Mouse (Mus musculus): ENCODE data around the gene Col6a6. TPM values are rescaled to one million over a fixed set of nuclear protein-coding genes. Genes with fewer than 3 reads are reported as not detected.

The Col6a6 gene
- polyA plus RNA-seq, 1 experiment from 2014 or later: 1.2 TPM

- Histone ChIP-seq H3K36me3 (ENCODE audit: control insufficient read depth, insufficient read depth, low read length) (no peaks in the 10 kb centered on the region), H3K4me3 (ENCODE audit: low read depth, low read length) (no peak overlapping the region), H3K4me1 (replicated peaks; ENCODE audit: control insufficient read depth, insufficient read depth, low read length) (no peaks in the 10 kb centered on the region), H3K4me2 (ENCODE audit: low read length) (no peak overlapping the region), H3K27me3 (replicated peaks; ENCODE audit: control insufficient read depth, insufficient read depth, low read length) (no peaks in the 10 kb centered on the region), H3K9ac (ENCODE audit: low read length) (no peak overlapping the region), H3K9me3 (ENCODE audit: control insufficient read depth, low read length) (no peaks in the 10 kb centered on the region), H3K27ac (ENCODE audit: low read depth) (no peak overlapping the region)
- ATAC-seq (replicated peaks; ENCODE audit: low FRiP score, low TSS enrichment, low read depth) (no peak), DNase-seq (ENCODE audit: low spot score) (no peak)
- WGBS: 72% methylated on average over 2 of the region's 2 CpGs
These were observed 87.5 kb downstream of the Col6a6 start for GRCm38 (mm10) chr9:105740413-105740812.

GRCm38 (mm10) chr9:105739446-105739845 is 88.5 kb downstream of the Col6a6 start:
- H3K4me1 ChIP-seq (replicated peaks; ENCODE audit: control insufficient read depth, insufficient read depth, low read length): no peaks in the 10 kb centered on the region
- ATAC-seq (replicated peaks; ENCODE audit: low FRiP score, low TSS enrichment, low read depth) (no peak), DNase-seq (ENCODE audit: low spot score) (no peak)
- H3K4me2 ChIP-seq (ENCODE audit: low read length): no peak overlapping the region
- no peak overlapping the region for H3K9ac ChIP-seq (ENCODE audit: low read length)
- H3K4me3 ChIP-seq (ENCODE audit: low read depth, low read length): no peak overlapping the region
- 87% methylated on average over 9 of the region's 9 CpGs for WGBS
- H3K9me3 ChIP-seq (ENCODE audit: control insufficient read depth, low read length): no peaks in the 10 kb centered on the region
- H3K27me3 ChIP-seq (replicated peaks; ENCODE audit: control insufficient read depth, insufficient read depth, low read length): no peaks in the 10 kb centered on the region
- no peaks in the 10 kb centered on the region for H3K36me3 ChIP-seq (ENCODE audit: control insufficient read depth, insufficient read depth, low read length)
- H3K27ac ChIP-seq (ENCODE audit: low read depth): no peak overlapping the region

GRCm38 (mm10) chr9:105737448-105737847 is 90.5 kb downstream of the Col6a6 start:
- H3K27me3 ChIP-seq (replicated peaks; ENCODE audit: control insufficient read depth, insufficient read depth, low read length): no peaks in the 10 kb centered on the region
- no peaks in the 10 kb centered on the region for H3K4me1 ChIP-seq (replicated peaks; ENCODE audit: control insufficient read depth, insufficient read depth, low read length)
- no peak overlapping the region for H3K4me3 ChIP-seq (ENCODE audit: low read depth, low read length)
- no peak overlapping the region for H3K27ac ChIP-seq (ENCODE audit: low read depth)
- no peak overlapping the region for H3K4me2 ChIP-seq (ENCODE audit: low read length)
- 42% methylated on average over 8 of the region's 8 CpGs for WGBS
- H3K9ac ChIP-seq (ENCODE audit: low read length): no peak overlapping the region
- no peak for ATAC-seq (replicated peaks; ENCODE audit: low FRiP score, low TSS enrichment, low read depth)
- H3K36me3 ChIP-seq (ENCODE audit: control insufficient read depth, insufficient read depth, low read length): no peaks in the 10 kb centered on the region
- no peak for DNase-seq (ENCODE audit: low spot score)
- no peaks in the 10 kb centered on the region for H3K9me3 ChIP-seq (ENCODE audit: control insufficient read depth, low read length)

DNA sequence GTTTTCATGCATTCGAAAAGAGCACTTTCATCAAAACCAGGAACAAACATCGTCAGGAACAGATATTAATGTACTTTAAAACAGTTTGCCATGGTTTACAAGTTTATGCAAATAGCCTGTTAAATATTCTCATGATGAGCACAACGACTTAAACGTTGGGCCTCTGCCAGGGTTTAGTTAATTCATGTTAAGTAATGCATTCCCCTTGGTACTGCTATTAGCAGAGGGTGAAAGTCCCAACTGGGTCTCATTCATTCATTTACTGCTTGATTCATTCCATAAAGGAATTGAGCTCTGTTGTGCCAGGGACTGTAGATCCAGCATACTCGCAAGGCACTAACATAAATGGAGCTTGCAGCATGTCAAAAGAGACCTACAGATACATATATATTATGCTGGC is 92.8 kb downstream of the Col6a6 start:
- H3K27me3 ChIP-seq (replicated peaks; ENCODE audit: control insufficient read depth, insufficient read depth, low read length): no peaks in the 10 kb centered on the region
- H3K4me3 ChIP-seq (ENCODE audit: low read depth, low read length): no peak overlapping the region
- no peak overlapping the region for H3K9ac ChIP-seq (ENCODE audit: low read length)
- 85% methylated on average over 5 of the region's 5 CpGs for WGBS
- no peak for ATAC-seq (replicated peaks; ENCODE audit: low FRiP score, low TSS enrichment, low read depth)
- no peaks in the 10 kb centered on the region for H3K36me3 ChIP-seq (ENCODE audit: control insufficient read depth, insufficient read depth, low read length)
- DNase-seq (ENCODE audit: low spot score): no peak
- no peak overlapping the region for H3K27ac ChIP-seq (ENCODE audit: low read depth)
- no peaks in the 10 kb centered on the region for H3K9me3 ChIP-seq (ENCODE audit: control insufficient read depth, low read length)
- H3K4me2 ChIP-seq (ENCODE audit: low read length): no peak overlapping the region
- H3K4me1 ChIP-seq (replicated peaks; ENCODE audit: control insufficient read depth, insufficient read depth, low read length): no peaks in the 10 kb centered on the region

- Histone ChIP-seq H3K27ac (ENCODE audit: low read depth) (no peak overlapping the region), H3K27me3 (replicated peaks; ENCODE audit: control insufficient read depth, insufficient read depth, low read length) (no peaks in the 10 kb centered on the region), H3K36me3 (ENCODE audit: control insufficient read depth, insufficient read depth, low read length) (no peaks in the 10 kb centered on the region), H3K4me2 (ENCODE audit: low read length) (no peak overlapping the region), H3K9me3 (ENCODE audit: control insufficient read depth, low read length) (no peaks in the 10 kb centered on the region), H3K4me3 (ENCODE audit: low read depth, low read length) (no peak overlapping the region), H3K9ac (ENCODE audit: low read length) (no peak overlapping the region), H3K4me1 (replicated peaks; ENCODE audit: control insufficient read depth, insufficient read depth, low read length) (no peaks in the 10 kb centered on the region)
- ATAC-seq (replicated peaks; ENCODE audit: low FRiP score, low TSS enrichment, low read depth) (no peak), DNase-seq (ENCODE audit: low spot score) (no peak)
- 72% methylated on average over 2 of the region's 2 CpGs for WGBS
These were observed 93.3 kb downstream of the Col6a6 start for GRCm38 (mm10) chr9:105734651-105735050.

DNA sequence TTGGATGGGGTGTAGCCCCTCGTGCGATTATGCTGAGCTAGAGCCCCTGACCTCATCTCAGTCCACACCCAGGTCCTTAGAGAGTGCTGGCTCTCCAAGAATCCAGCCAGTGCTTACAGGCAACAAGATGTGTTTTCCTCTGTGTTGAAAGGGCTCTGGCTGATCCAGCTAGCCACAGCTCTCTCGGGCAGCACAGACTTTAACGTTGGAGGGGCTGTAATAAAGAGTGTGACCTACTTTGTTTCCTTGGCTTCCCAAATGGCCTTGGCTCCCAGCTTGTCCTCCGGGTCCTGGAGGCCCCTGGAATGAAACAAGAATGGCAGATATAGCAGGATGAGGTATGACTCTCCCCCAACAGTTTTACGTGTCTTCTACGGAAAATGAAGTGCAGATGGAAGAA is 96.0 kb downstream of the Col6a6 start:
- Histone ChIP-seq H3K9me3 (ENCODE audit: control insufficient read depth, low read length) (no peaks in the 10 kb centered on the region), H3K4me1 (replicated peaks; ENCODE audit: control insufficient read depth, insufficient read depth, low read length) (no peaks in the 10 kb centered on the region), H3K27me3 (replicated peaks; ENCODE audit: control insufficient read depth, insufficient read depth, low read length) (no peaks in the 10 kb centered on the region), H3K9ac (ENCODE audit: low read length) (no peak overlapping the region), H3K4me3 (ENCODE audit: low read depth, low read length) (no peak overlapping the region), H3K4me2 (ENCODE audit: low read length) (no peak overlapping the region), H3K27ac (ENCODE audit: low read depth) (no peak overlapping the region), H3K36me3 (ENCODE audit: control insufficient read depth, insufficient read depth, low read length) (no peaks in the 10 kb centered on the region)
- no peak for DNase-seq (ENCODE audit: low spot score)
- no peak for ATAC-seq (replicated peaks; ENCODE audit: low FRiP score, low TSS enrichment, low read depth)
- WGBS: 64% methylated on average over 7 of the region's 7 CpGs

DNA sequence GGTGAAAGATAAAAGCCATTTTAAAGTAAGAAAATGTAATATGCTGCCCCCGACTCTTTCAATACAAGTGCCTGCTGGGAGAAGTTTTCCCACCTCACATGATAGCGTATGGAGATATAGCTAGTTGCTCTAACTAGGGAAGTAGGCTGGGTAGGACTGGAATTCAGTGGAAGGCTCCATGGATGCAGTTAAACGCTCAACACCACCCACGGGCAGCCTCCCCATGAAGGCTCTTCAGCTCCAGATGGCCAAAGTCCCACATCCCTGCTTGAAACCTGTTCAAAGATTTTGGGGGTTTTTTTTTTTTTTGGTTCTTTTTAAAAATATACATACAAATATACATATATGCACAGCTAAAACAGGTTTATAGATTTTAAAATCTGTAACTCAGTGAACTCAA is 107.5 kb downstream of the Col6a6 start:
- Histone ChIP-seq H3K27ac (ENCODE audit: low read depth) (no peak overlapping the region), H3K4me3 (ENCODE audit: low read depth, low read length) (no peak overlapping the region), H3K36me3 (ENCODE audit: control insufficient read depth, insufficient read depth, low read length) (no peaks in the 10 kb centered on the region), H3K9ac (ENCODE audit: low read length) (no peak overlapping the region), H3K27me3 (replicated peaks; ENCODE audit: control insufficient read depth, insufficient read depth, low read length) (no peaks in the 10 kb centered on the region), H3K4me1 (replicated peaks; ENCODE audit: control insufficient read depth, insufficient read depth, low read length) (no peaks in the 10 kb centered on the region), H3K4me2 (ENCODE audit: low read length) (no peak overlapping the region), H3K9me3 (ENCODE audit: control insufficient read depth, low read length) (no peaks in the 10 kb centered on the region)
- DNase-seq (ENCODE audit: low spot score) (no peak), ATAC-seq (replicated peaks; ENCODE audit: low FRiP score, low TSS enrichment, low read depth) (no peak)
- WGBS: 83% methylated on average over 4 of the region's 4 CpGs

DNA sequence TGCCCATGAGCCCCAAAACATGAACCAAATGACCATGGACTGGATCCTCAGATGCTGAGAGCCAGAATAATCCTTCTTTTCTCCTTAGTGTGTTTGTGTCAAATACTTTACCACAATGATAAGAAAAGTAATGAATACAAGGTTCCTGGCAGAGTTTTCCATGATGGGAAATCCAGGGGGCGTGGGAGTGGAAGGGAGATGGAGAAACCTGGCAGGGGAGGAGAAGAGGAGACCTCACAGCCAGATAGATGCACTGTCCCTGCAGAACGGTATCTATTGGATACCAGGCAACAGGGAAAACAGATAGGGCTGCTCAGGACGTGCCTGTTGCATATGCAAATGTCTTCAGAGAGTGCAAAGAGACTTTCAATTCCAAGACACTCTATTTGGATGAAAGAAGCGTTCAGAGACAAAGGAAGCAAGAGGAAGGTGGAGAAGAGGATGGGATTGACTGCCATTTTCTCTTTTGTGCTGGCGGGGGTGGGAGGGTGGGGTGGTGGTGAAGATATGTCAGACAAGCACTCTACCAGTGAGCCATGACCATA is 108.0 kb downstream of the Col6a6 start:
- Histone ChIP-seq H3K27ac (ENCODE audit: low read depth) (no peak overlapping the region), H3K36me3 (ENCODE audit: control insufficient read depth, insufficient read depth, low read length) (no peaks in the 10 kb centered on the region), H3K9me3 (ENCODE audit: control insufficient read depth, low read length) (no peaks in the 10 kb centered on the region), H3K9ac (ENCODE audit: low read length) (no peak overlapping the region), H3K4me2 (ENCODE audit: low read length) (no peak overlapping the region), H3K27me3 (replicated peaks; ENCODE audit: control insufficient read depth, insufficient read depth, low read length) (no peaks in the 10 kb centered on the region), H3K4me3 (ENCODE audit: low read depth, low read length) (no peak overlapping the region), H3K4me1 (replicated peaks; ENCODE audit: control insufficient read depth, insufficient read depth, low read length) (no peaks in the 10 kb centered on the region)
- DNase-seq (ENCODE audit: low spot score) (no peak), ATAC-seq (replicated peaks; ENCODE audit: low FRiP score, low TSS enrichment, low read depth) (no peak)
- WGBS: 49% methylated on average over 5 of the region's 5 CpGs

- no peak overlapping the region for H3K27ac ChIP-seq (ENCODE audit: low read depth)
- H3K27me3 ChIP-seq (replicated peaks; ENCODE audit: control insufficient read depth, insufficient read depth, low read length): no peaks in the 10 kb centered on the region
- no peak overlapping the region for H3K4me3 ChIP-seq (ENCODE audit: low read depth, low read length)
- H3K36me3 ChIP-seq (ENCODE audit: control insufficient read depth, insufficient read depth, low read length): no peaks in the 10 kb centered on the region
- no peaks in the 10 kb centered on the region for H3K9me3 ChIP-seq (ENCODE audit: control insufficient read depth, low read length)
- WGBS: 68% methylated on average over 7 of the region's 7 CpGs
- H3K4me2 ChIP-seq (ENCODE audit: low read length): no peak overlapping the region
- H3K4me1 ChIP-seq (replicated peaks; ENCODE audit: control insufficient read depth, insufficient read depth, low read length): no peaks in the 10 kb centered on the region
- ATAC-seq (replicated peaks; ENCODE audit: low FRiP score, low TSS enrichment, low read depth) (no peak), DNase-seq (ENCODE audit: low spot score) (no peak)
- no peak overlapping the region for H3K9ac ChIP-seq (ENCODE audit: low read length)
These were observed 108.6 kb downstream of the Col6a6 start for GRCm38 (mm10) chr9:105719367-105719766.
